10 mouse cellular contexts compared by ENCODE assay signal in the genomic region with DNA sequence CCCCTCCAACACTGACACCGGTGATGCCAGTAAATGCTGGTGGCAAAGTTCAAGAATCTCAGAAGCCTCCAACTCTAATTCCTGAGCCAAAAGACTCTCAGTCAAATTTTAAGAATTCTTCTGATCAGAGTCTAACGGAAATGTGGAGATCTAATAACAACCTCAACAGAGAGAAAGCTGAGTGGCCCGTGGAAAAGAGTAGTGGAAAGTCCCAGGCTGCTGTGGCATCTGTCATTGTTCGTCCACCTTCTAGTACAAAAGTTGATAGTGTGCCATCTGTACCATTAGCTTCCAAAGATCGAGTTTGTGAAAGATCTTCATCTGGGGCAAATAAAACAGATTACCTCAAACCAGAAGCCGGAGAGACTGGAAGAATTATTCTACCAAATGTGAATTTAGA. TPM values are rescaled to one million over a fixed set of nuclear protein-coding genes. Genes with fewer than 3 reads are reported as not detected.
A peak's percentile ranks its signal among the peaks of the same experiment; 100 is the strongest.
DNase-seq lines count a peak whose midpoint lies in the region; ATAC-seq and TF ChIP-seq lines count a peak whose summit lies in the region.
"Had no signal": no experiment of that assay in that cellular context is flagged by ENCODE, and none has a peak within 500 bp of the region (broad histone marks: within the 10 kb centered on the region; RNA-seq: fewer than 3 reads in every experiment).

No protein-coding gene starts in this region.

- TF ChIP-seq POLR2A in lung, adult 2 months (IDR thresholded peaks at IDR 0.05; ENCODE audit: borderline replicate concordance, extremely low read depth, low read depth, low read length), result no peak

- no peaks in the 10 kb centered on the region for H3K9me3 ChIP-seq in hindbrain, embryonic 15.5 days
- H3K9me3 ChIP-seq in hindbrain, embryonic 11.5 days (ENCODE audit: control insufficient read depth, low read length), result no peaks in the 10 kb centered on the region
- no peaks in the 10 kb centered on the region for H3K9me3 ChIP-seq in lung, postnatal 0 days (ENCODE audit: low read length)
- no peaks in the 10 kb centered on the region for H3K9me3 ChIP-seq in stomach, postnatal 0 days (ENCODE audit: control insufficient read depth, low read length)

- WGBS in hindbrain, embryonic 15.5 days, result 90% methylated on average over 6 of the region's 6 CpGs
- WGBS in hindbrain, embryonic 11.5 days, result 92% methylated on average over 6 of the region's 6 CpGs
- WGBS in lung, postnatal 0 days, result 82% methylated on average over 6 of the region's 6 CpGs
- WGBS in lung, adult 2 months, result 64% methylated on average over 6 of the region's 6 CpGs
- 81% methylated on average over 6 of the region's 6 CpGs for WGBS in stomach, postnatal 0 days

- H3K36me3 ChIP-seq in hindbrain, embryonic 15.5 days, result peaks cover 22% of the 10 kb centered on the region
- no peaks in the 10 kb centered on the region for H3K36me3 ChIP-seq in hindbrain, embryonic 11.5 days (ENCODE audit: control insufficient read depth, insufficient read depth, low read length)
- peaks cover 9% of the 10 kb centered on the region; the same call in 1 of the 2 replicates for H3K36me3 ChIP-seq in lung, postnatal 0 days (ENCODE audit: insufficient read depth, low read length)
- peaks cover 11% of the 10 kb centered on the region; the same call in 1 of the 2 replicates for H3K36me3 ChIP-seq in stomach, postnatal 0 days (ENCODE audit: control insufficient read depth, insufficient read depth, low read length)

- H3K27ac ChIP-seq in gastrocnemius, adult 2 months, result peak overlapping the region; percentile 75
- H3K27ac ChIP-seq in hindbrain, embryonic 15.5 days (replicated peaks), result peak overlapping the region; percentile 69
- H3K27ac ChIP-seq in hindbrain, embryonic 11.5 days (ENCODE audit: low read depth, low read length), result no peak overlapping the region
- 0 out of 2 replicates have a peak overlapping the region, but pooled peaks have one; percentile 20 for H3K27ac ChIP-seq in lung, postnatal 0 days (ENCODE audit: low read length)
- 0 out of 2 replicates have a peak overlapping the region, but pooled peaks have one; percentile 13 for H3K27ac ChIP-seq in stomach, postnatal 0 days (replicated peaks)
- H3K27ac ChIP-seq: liver, embryonic 14.5 days had no signal

- no peak for TF ChIP-seq CTCF in gastrocnemius, adult 2 months (IDR thresholded peaks at IDR 0.05)
- TF ChIP-seq CTCF in lung, postnatal 0 days (IDR thresholded peaks at IDR 0.05), result no peak
- TF ChIP-seq CTCF in lung, adult 2 months (IDR thresholded peaks at IDR 0.05; ENCODE audit: insufficient read depth, low read length), result no peak
- no peak for TF ChIP-seq CTCF in stomach, postnatal 0 days (IDR thresholded peaks at IDR 0.05; ENCODE audit: low read depth)

- H3K4me2 ChIP-seq in hindbrain, embryonic 15.5 days, result no peak overlapping the region
- no peak overlapping the region for H3K4me2 ChIP-seq in hindbrain, embryonic 11.5 days (replicated peaks; ENCODE audit: low read depth, low read length)
- H3K4me2 ChIP-seq in lung, postnatal 0 days (replicated peaks; ENCODE audit: low read depth, low read length), result no peak overlapping the region
- H3K4me2 ChIP-seq in stomach, postnatal 0 days (replicated peaks; ENCODE audit: low read depth), result no peak overlapping the region

- no peak for DNase-seq in gastrocnemius, adult 2 months
- DNase-seq in gastrocnemius, postnatal 14 days, result no peak
- DNase-seq in hindbrain, embryonic 11.5 days (ENCODE audit: low spot score), result no peak
- DNase-seq in lung, postnatal 0 days (ENCODE audit: low spot score), result no peak
- DNase-seq in lung, adult 2 months, result no peak
- no peak for DNase-seq in stomach, postnatal 0 days (ENCODE audit: low spot score)
- DNase-seq in layer of hippocampus, adult 18-20 months (ENCODE audit: low spot score in 2 of 2), result no peak
- DNase-seq: embryo, embryonic 11 days had no signal

- H3K9ac ChIP-seq in hindbrain, embryonic 15.5 days, result no peak overlapping the region
- no peak overlapping the region for H3K9ac ChIP-seq in hindbrain, embryonic 11.5 days (ENCODE audit: low read depth, low read length)
- H3K9ac ChIP-seq in lung, postnatal 0 days (replicated peaks; ENCODE audit: low read depth), result no peak overlapping the region
- H3K9ac ChIP-seq in stomach, postnatal 0 days (ENCODE audit: low read length), result no peak overlapping the region
- H3K9ac ChIP-seq: liver, embryonic 14.5 days had no signal

- no peak for TF ChIP-seq EP300 in lung, postnatal 0 days (IDR thresholded peaks at IDR 0.05)
- no peak for TF ChIP-seq EP300 in stomach, postnatal 0 days (optimal IDR thresholded peaks at IDR 0.05)

- H3K4me3 ChIP-seq in gastrocnemius, adult 2 months, result peak overlapping the region; percentile 62
- no peak overlapping the region for H3K4me3 ChIP-seq in hindbrain, embryonic 15.5 days
- no peak overlapping the region for H3K4me3 ChIP-seq in hindbrain, embryonic 11.5 days (ENCODE audit: low read depth, low read length)
- no peak overlapping the region for H3K4me3 ChIP-seq in lung, postnatal 0 days (ENCODE audit: low read depth, low read length)
- H3K4me3 ChIP-seq in lung, adult 2 months (replicated peaks; ENCODE audit: extremely low read depth, low read depth, low read length), result no peak overlapping the region
- H3K4me3 ChIP-seq in stomach, postnatal 0 days (ENCODE audit: low read depth, low read length), result no peak overlapping the region

- intact Hi-C loops in gastrocnemius, adult 2 months (cut with DNase I), result loop anchor here (5.0 kb wide), 1 partner anchor 57 kb away; no protein-coding TSS in a partner anchor
- intact Hi-C loops in gastrocnemius, postnatal 14 days (cut with DNase I; ENCODE audit: low total_unique reads), result loop anchor here (10.0 kb wide), 1 partner anchor 311 kb away; no protein-coding TSS in a partner anchor

- no peak for ATAC-seq in hindbrain, embryonic 15.5 days (ENCODE audit: low FRiP score, low read depth)
- no peak for ATAC-seq in hindbrain, embryonic 11.5 days (ENCODE audit: low FRiP score)
- ATAC-seq in lung, postnatal 0 days, result no peak
- ATAC-seq in stomach, postnatal 0 days (ENCODE audit: low FRiP score, low TSS enrichment), result no peak

- H3K4me1 ChIP-seq in hindbrain, embryonic 15.5 days (replicated peaks), result peaks cover 12% of the 10 kb centered on the region
- H3K4me1 ChIP-seq in hindbrain, embryonic 11.5 days (replicated peaks; ENCODE audit: control insufficient read depth, insufficient read depth, low read length), result no peaks in the 10 kb centered on the region
- H3K4me1 ChIP-seq in lung, postnatal 0 days (ENCODE audit: insufficient read depth, low read depth, low read length), result 0 out of 2 replicates have a peak, but pooled peaks cover 3% of the 10 kb centered on the region
- H3K4me1 ChIP-seq in lung, adult 2 months (ENCODE audit: control insufficient read depth, insufficient read depth, low read length), result peaks cover 16% of the 10 kb centered on the region
- H3K4me1 ChIP-seq in stomach, postnatal 0 days (replicated peaks; ENCODE audit: control insufficient read depth, insufficient read depth), result no peaks in the 10 kb centered on the region

- no peaks in the 10 kb centered on the region for H3K27me3 ChIP-seq in hindbrain, embryonic 15.5 days
- no peaks in the 10 kb centered on the region for H3K27me3 ChIP-seq in hindbrain, embryonic 11.5 days (ENCODE audit: control insufficient read depth, insufficient read depth, low read length)
- no peaks in the 10 kb centered on the region for H3K27me3 ChIP-seq in lung, postnatal 0 days (replicated peaks; ENCODE audit: insufficient read depth, low read length)
- no peaks in the 10 kb centered on the region for H3K27me3 ChIP-seq in stomach, postnatal 0 days (ENCODE audit: control insufficient read depth, insufficient read depth, low read length)

RNA-seq across cellular contexts. Expression of gene Nrbf2, which starts 59.6 kb away (rescaled TPM):
- total RNA-seq in gastrocnemius, adult 2 months (2021), result 10 to 100 TPM; 13.0 to 13.4 TPM
- 10 to 100 TPM in 1 of 2 experiments, 1 to 10 TPM in 1; 8.7 to 12.4 TPM for total RNA-seq in gastrocnemius, postnatal 14 days (2021)
- 36.3 and 37.7 TPM in 2 replicates for polyA plus RNA-seq in hindbrain, embryonic 15.5 days (2015; fragmentation: Nextera tagmentation; extraction: Ambion mirVana)
- 49.5 and 51.5 TPM in 2 replicates for polyA plus RNA-seq in hindbrain, embryonic 11.5 days (2014; fragmentation: Nextera tagmentation; extraction: Ambion mirVana)
- 40.6 and 43.8 TPM in 2 replicates for polyA plus RNA-seq in lung, postnatal 0 days (2015; fragmentation: Nextera tagmentation; extraction: Ambion mirVana)
- 8.3 TPM in 2 replicates for polyA plus RNA-seq in lung, adult 2 months (2012; rRNA removed)
- 34.6 and 35.5 TPM in 2 replicates for polyA plus RNA-seq in stomach, postnatal 0 days (2015; fragmentation: Nextera tagmentation; extraction: Ambion mirVana)
- total RNA-seq in layer of hippocampus, adult 18-20 months (2021), result 10 to 100 TPM; 18.4 to 21.6 TPM
